Mouse (Mus musculus) inflammation-experienced regulatory T-cells, adult 6 months (primary cell): Measurements from ENCODE around the gene Twf2. TPM values are rescaled to one million over a fixed set of nuclear protein-coding genes. Genes with fewer than 3 reads are reported as not detected.

Experiments
- ATAC-seq: one replicate; pipeline ENCODE4 v1.8.0; 2017
- polyA plus RNA-seq, 3 experiments: library from polyadenylated mRNA; unstranded; fragments of 100-300 nt; shearing (Covaris generic); gene quantifications; one replicate each; pipeline ENCODE4 v1.2.1; 2017

The Twf2 gene
- polyA plus RNA-seq, 3 experiments from 2014 or later: 126 to 140 (median 135) TPM

DNA sequence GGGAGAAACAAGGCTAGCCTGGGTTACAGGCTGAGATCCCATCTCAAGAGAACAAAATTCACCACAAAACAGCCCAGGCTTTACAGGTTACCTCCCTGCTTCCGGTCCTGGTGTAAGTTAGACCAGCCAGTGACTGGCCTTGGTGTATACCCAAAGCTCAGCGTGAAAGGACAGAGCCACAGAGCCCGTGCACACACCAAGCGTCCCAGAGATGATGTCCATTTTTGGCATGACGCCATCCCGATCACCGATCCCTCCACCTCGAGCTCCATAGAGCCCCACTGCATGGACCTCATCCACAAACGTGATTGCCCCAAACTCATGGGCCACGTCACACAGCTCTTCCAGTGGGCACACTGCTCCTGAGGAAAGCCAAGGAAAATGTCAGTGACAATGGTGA, 35.0 kb downstream of the Twf2 start:
- no peak for ATAC-seq

DNA sequence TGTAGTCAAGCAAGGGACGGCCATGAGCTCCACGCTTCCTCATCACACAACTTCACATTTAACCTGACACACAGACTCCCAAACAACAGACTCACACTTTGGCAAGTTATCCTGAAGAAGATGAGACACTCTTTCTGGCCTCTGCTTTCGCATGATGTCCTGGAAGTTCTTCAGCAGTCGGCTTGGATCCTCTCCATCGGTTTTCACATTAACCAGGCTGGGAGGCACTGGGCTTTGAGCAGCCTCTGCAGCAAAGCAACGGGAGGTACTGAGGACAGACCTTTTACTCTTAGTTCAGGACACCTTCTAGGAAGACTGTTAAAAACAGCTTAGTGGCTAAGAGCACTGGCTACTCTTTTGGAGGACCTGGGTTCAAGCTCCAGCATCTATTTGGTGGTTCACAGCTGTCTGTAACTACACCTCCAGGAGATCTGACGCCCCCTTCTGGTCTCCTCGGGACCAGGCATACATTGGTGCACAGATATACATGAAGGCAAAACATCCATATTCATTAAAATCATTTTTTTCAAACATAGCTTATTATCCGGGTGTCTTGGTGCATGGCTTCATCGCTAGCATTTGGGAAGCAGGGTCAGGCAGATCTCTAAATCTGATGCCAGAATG, 38.7 kb downstream of the Twf2 start:
- ATAC-seq: no peak

DNA sequence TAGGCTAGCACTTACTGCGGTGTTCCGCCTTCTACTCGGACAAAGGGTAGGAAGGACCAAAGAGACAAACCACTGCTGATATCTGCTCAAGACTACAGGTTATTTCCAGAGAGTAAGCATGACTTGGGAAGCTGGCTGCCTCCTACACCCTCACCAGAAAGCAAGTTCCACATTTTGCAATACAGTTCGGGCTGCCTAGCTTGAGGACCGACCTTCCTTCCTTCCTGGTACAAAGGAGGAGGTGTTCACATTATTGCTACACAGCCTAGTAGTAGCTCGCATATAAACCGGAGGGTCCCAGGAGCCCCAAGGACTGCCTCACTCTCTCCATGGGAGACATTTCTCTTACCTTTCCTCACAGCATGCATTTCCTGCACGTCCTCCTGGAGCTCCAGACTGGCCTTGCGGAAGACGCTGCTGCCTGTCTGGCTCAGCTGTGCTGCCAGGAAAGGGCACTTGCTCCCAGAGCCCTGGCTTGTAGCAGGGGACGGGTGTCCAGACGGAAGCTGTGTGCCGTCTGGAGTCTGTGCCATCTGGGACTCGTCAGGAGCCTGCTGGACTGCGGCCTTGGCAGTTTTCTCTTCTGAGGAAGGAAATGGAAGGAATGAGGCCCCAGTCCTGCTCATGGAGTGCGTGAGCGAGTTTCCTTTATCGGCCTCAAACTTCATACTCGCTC, 40.0 kb downstream of the Twf2 start:
- no peak for ATAC-seq

DNA sequence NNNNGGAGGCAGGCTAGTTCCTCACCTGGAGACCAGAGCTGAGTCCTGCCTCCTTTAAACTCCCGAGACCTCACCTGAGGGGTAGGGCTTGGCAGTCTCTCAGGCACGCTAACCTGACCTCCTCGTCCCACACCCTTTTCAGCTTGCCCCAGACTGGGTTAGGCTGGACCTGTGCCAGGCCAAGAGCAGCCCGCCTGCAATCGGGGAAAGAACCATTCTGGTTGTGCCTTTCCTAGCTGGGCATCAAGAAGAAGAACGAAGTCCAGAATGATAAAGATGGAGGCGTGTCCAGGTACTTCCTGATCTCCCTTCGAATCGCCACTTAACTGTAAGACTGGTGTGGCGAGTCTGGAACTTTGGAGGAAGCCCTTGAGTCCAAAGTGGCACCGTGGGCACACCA, 46.6 kb downstream of the Twf2 start:
- ATAC-seq: no peak

DNA sequence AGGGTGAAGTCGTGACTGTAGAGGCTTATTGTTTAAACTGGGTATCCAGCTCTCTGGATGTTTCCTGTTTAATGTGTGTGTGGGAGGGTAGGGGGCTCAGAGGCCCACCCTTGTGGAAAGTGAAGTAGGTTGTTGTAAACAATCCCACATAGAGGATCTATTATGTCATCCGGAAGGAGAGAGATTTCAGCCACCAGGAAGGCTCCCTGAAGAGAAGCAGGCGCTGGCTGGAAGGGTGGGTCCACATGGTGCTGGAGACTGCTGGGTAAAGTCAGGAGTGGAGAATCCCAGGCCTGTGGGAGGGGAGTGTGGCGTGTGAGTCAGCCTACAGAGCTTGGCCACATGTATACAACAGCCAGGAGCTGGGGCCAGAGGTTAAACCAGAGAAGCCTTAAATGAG, 47.3 kb downstream of the Twf2 start:
- no peak for ATAC-seq

DNA sequence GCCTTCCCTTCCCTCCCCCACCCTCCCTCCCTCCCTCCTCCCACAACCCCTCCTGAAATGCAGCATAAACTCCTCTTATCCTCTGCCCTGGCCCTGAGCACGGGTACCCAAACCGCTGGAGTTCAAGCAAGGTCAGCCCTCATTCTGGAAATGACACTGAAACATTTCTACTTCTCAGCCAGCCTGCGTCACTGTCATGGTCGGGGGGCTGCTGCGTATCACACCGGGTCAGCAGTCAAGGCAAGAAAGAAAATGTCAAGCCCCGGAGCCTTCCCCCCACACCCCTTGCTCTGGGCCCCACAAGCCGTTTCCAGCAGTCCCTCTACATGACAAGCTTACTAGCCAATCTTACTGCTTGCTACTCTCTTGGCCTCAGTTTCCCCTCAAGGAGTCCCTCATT, 48.2 kb downstream of the Twf2 start:
- ATAC-seq: no peak

DNA sequence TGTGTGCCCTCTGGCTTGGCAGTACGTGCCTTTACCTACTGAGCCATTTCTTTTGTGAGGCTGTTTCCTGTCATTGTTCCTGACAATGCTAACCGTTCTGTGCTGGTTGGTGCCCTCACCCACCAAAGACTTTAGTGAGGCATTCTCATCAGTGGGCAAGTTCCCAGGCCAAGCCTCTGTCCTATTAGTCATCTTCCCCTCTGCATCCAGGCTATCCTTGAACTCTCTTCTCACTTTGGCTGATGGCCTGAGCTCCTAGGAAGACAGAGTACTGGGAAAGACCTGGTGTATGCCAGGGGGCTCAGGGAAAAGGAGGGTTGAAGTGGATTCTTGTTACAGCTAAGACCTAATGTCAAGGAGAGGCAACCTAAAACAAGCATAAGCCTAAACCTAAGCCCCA, 51.1 kb downstream of the Twf2 start:
- ATAC-seq: no peak

DNA sequence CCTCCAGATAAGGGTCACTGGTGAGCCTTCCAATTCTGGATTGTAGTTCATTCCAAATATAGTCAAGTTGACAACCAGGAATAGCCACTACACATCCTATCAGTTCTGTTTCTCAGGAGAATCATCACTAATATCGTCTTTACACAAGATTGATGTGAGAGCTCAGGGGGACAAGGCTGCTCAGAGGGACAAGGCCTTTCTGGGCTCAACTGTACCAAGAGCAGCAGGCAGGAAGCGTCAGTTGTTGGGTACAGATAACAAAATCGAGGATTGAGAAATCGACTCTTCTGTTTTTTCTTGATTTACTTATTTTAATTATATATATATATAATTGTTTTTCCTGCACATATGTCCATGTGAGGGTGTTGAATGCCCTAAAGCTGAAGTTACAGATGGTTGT, 55.5 kb downstream of the Twf2 start:
- ATAC-seq: no peak

DNA sequence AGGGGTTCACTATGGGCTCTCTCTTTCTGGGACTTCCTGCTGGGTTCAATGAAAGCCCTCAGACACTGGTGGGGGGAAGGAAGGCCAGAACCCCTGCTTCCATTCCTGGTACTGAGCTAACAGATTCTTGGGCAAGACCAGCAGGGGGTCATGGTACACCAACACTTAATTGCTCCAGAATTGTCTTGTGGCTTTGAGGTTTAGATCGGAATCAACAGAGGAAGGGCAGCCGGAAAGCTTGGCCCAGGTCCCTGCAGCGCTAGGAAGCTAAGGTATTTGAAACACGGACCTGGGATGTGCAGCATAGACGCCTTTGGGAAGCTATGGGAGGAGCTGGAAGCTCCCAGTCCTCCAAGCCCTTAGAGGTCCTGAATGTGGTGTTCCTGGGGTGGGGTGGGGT, 56.1 kb downstream of the Twf2 start:
- no peak for ATAC-seq

DNA sequence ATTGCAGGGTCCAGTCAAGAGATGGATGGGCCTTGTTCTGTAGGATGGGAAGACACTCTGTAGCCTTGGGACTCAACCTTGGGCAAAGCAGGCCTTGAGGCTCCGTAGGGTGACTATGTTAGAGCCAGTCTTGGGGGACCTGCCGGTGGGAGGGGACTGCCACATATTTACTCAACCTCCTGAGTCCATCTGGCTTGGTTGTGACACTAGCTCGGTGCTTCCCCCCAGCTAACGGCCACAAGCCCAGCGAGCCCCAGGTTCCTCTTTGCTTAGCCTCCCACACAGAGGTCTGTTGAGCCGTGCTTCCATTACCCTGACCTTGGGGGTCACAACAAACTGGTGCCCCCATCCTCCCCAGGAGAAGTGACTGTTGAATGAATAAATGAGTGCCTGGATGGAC, 58.1 kb downstream of the Twf2 start:
- no peak for ATAC-seq

DNA sequence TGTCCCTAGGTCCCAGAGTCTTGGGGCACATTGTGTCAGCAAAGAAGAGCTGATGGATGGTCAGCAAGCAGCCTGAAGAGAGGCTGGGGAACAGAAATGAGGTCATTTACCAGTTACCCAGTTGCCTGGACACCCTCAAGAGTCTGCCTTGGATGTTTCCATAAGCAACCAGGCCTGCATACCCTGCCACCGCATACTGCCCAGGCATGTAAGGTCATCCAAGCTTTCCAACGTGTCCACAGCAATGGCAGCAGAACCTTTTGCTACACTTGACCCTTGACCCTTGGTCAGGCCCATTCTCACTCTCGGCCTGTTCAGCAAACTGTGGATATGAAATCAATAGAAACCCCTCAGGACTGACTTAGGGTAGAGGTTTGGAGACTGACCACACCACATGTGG, 58.6 kb downstream of the Twf2 start:
- ATAC-seq: no peak

DNA sequence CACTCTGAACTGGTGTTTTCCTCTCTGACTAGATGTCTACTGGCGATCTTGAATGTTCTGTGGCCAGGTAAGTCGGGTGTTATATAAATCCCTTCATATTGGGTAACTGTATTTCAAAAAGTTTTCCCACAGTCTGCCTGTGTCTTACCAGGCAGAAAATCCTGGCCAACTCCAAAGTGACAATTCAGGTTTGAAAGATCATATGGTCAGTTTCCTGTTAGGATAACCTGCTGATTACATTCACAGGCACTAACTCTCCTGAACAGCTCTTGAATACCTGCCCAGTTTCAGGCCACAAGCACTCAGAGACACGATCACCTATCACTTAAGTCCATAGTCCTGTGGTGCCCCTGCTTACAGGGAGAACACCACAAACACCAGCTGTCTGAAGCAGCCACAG, 59.2 kb downstream of the Twf2 start:
- ATAC-seq: no peak

DNA sequence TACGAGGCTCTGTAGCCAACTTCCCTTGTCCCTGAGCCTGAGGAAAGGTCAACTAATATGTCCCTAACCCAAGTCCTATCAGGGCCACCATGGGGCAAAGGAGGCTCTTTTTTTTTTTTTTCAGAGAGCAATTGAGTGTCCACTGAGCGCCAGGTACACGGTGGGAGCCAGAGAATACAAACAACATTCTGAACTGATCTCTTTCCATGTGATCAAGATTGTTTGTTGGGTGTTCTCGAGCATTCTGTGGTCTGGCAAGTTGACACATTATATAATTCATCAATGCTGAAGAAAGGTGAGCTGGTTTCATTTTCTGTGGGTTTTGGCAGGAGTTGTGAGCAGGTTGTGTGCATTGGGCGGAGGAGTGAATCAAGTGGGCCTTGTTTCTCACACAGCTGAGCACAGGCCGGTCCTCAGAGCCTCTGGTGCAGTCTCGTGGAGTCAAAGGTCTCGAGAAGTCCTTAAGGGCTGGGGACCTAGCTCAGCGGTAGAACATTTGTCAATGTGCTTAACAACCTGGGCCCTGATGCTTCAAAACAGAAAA, 60.5 kb downstream of the Twf2 start:
- no peak for ATAC-seq

Other genes starting within 250 kb of the Twf2 start
- gene Col6a5, start 242.5 kb upstream of the Twf2 start, polyA plus RNA-seq: not detected
- gene Col6a4, start 106.3 kb upstream of the Twf2 start, polyA plus RNA-seq: not detected
- gene Glyctk, start 45.0 kb upstream of the Twf2 start, polyA plus RNA-seq: 1 to 10 TPM; 2.0 to 4.7 (median 2.1) TPM
- gene Wdr82, start 32.2 kb upstream of the Twf2 start, polyA plus RNA-seq: 10 to 100 TPM; 28.3 to 48.5 (median 39.8) TPM
- 10 to 100 TPM; 11.2 to 27.9 (median 20.4) TPM for gene Ppm1m, start 3.4 kb upstream of the Twf2 start, polyA plus RNA-seq
- gene Tlr9, start 19.5 kb downstream of the Twf2 start, polyA plus RNA-seq: under 1 TPM in 1 of 3 experiments, not detected in 2; 0.14 TPM
- 10 to 100 TPM; 40.5 to 69.7 (median 54.7) TPM for gene Alas1, start 45.5 kb downstream of the Twf2 start, polyA plus RNA-seq
- 10 to 100 TPM in 1 of 3 experiments, 1 to 10 TPM in 2; 3.6 to 21.4 (median 4.8) TPM for gene Poc1a, start 78.0 kb downstream of the Twf2 start, polyA plus RNA-seq
- 10 to 100 TPM; 20.2 to 22.2 (median 21.4) TPM for gene Dusp7, start 165.5 kb downstream of the Twf2 start, polyA plus RNA-seq
- gene Rpl29, start 226.3 kb downstream of the Twf2 start, polyA plus RNA-seq: 1,000 to 10,000 TPM; 1,038 to 1,832 (median 1,102) TPM
- 10 to 100 TPM in 1 of 3 experiments, 1 to 10 TPM in 2; 8.9 to 14.6 (median 9.4) TPM for gene Acy1, start 235.2 kb downstream of the Twf2 start, polyA plus RNA-seq
- gene Abhd14b, start 244.4 kb downstream of the Twf2 start, polyA plus RNA-seq: 10 to 100 TPM in 2 of 3 experiments, 1 to 10 TPM in 1; 6.3 to 17.6 (median 12.6) TPM
- 10 to 100 TPM in 2 of 3 experiments, 1 to 10 TPM in 1; 8.1 to 14.9 (median 14.4) TPM for gene Abhd14a, start 244.6 kb downstream of the Twf2 start, polyA plus RNA-seq